Mouse (Mus musculus) retina, adult 2 months (tissue): ENCODE measurements around the gene Fanci.

Experiments used
- DNase-seq: peaks from one replicate; pipeline ENCODE4 v3.0.0-alpha.2; 2012; ENCODE audit warnings: low read depth, low spot score

Gene Fanci

GRCm38 (mm10) chr7:79391883-79392649 is at the start of gene Fanci:
Gene Fanci (plus strand): TSS chr7:79391929.
- peak; percentile 83 for DNase-seq

GRCm38 (mm10) chr7:79345902-79346301 is 45.8 kb upstream of the Fanci start:
- DNase-seq: no peak

DNA sequence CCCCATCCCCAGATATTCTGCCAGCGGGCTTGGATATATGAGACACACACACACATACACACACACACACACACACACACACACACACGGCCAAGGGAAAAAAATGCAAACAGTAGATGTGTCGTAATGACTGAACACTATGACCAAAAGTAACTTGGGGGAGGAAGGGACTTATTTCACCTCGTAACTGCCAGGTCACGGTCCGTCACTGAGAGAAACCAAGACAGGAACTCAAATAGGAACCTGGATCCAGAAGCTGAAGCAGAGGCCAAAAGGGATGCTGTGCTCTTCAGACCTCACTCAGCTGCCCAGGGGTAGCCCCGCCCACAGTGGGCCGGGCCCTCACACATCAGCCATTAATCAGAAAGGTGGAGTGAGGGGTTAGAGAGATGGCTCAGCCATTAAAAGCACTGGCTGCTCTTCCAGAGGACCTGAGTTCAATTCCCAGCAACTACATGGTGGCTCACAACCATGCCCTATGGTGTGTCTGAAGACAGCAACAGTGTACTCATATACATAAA is 45.1 kb upstream of the Fanci start:
- no peak for DNase-seq

- no peak for DNase-seq
Observed at GRCm38 (mm10) chr7:79347108-79347813, 44.5 kb upstream of the Fanci start.

GRCm38 (mm10) chr7:79348816-79349215 is 42.9 kb upstream of the Fanci start:
- no peak for DNase-seq

DNA sequence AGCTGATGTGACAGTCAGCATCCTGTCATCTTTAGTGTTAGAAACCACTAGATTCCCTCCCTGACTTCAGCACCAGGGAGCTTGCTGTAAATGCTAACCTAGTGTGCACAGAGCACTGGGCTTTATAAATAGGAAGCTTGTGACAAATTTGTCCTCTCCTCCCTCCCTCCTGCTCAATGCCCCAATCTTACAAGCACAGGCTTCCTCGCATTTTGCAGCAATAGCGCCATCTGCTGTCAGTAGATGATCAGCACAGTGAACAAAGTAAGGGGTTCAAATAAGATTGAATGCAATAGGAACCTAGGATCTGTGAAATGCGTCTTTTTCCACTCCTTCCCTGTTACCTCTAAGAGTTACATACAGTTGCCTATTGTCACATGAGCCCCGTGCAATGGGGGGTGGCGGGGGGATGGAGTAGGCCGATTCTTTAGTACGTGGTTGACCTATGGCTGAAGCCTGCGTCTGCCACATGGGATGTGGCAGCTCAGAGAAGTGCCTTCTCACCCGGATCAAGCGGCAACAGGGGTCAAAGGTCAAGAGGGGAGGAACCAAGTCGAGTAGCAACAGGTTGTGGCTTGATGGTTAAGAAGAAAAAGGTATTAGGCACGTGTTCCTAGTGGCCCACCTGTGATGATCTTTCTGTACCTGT is 41.9 kb upstream of the Fanci start:
- peak; percentile 53 for DNase-seq

- DNase-seq: no peak
Observed at GRCm38 (mm10) chr7:79358350-79359182, 33.2 kb upstream of the Fanci start.

- no peak for DNase-seq
Observed at GRCm38 (mm10) chr7:79359183-79359435, 32.6 kb upstream of the Fanci start.

DNA sequence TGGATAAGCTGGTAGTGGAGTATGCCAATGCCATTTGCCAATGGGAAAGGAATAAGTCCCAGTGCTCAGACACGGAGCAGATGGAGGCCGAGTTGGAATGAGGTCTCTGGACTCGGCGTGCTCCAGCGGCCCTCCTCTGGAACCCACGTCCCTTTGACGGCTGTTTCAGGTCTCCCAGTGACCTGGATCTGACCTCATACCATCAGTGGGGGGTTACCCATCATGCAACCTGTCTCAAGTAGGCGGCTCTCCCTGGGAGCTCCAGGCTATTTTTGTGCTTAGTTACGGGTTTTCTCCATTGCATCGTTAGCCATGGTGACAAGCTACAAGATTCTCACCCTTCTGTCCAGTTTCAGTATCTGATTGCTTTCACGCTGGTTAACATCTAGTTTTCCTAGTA is 31.7 kb upstream of the Fanci start:
- DNase-seq: no peak

GRCm38 (mm10) chr7:79362208-79362607 is 29.5 kb upstream of the Fanci start:
- no peak for DNase-seq

DNA sequence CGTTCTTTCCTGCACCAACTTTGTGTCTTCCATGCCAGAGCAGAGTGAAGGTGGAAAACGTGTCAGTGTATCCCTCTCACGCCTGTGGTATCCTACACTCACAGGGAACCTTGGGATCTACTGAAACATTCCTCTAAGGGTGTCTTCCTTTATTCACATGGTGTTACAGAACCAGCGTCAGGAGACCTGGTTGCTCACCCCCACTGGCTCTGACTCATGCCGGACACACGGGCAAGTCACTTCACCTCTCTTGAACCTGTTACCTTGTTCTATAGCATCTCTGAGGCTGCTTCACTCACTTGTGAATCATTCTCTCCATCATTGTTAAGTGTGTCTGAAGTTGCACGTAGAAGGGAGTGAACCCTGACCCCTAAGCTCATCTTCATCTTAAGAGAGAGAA is 28.9 kb upstream of the Fanci start:
- no peak for DNase-seq

GRCm38 (mm10) chr7:79363370-79364043 is 28.2 kb upstream of the Fanci start:
- no peak for DNase-seq

- DNase-seq: no peak
Observed at GRCm38 (mm10) chr7:79368664-79369063, 23.1 kb upstream of the Fanci start.

DNA sequence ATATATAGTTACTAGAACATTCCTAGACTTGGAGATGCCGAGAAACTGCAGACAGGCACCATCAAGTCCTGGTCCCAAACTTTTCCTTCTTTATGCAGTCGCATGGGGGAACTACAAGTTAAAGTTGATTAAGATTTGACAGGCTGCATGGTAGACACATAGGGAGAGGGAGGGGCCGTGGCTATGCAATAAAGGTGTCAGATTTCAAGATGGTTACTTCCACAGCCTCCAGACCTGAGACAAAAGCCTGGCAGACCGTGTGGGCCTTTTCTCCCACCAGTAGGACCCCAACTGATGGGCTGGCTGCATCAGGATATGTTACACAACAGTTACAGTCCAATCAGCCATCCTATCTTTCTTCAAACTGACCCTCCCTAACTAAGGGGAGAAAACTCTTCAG is 22.3 kb upstream of the Fanci start:
- no peak for DNase-seq

DNA sequence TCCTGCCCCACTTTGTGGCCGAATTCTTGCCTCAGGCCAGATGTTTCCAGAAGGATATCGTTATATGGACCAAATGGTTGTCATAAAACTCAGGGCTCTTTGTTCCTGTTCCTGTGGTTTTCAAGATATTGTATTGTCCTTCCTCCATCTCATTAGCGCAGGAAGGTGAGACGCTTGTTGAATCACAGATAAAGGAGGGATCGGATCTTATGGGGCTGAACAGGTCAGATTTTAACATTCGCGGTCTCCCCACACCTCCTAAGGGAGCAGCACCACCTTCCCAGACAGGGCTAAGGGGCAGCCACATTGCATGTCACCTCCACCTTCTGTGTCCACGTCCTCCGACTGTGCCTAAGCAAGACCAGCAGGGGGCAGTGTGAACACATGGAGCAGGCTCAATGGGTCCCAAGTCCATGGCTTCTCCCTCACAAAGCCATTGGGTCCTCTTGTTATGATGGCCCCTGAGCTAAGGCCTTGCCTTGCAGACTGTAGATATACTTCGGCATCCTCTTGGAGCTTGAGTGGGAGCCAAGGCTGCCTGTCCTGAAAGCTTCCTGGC is 20.3 kb upstream of the Fanci start:
- DNase-seq: peak; percentile 52

DNA sequence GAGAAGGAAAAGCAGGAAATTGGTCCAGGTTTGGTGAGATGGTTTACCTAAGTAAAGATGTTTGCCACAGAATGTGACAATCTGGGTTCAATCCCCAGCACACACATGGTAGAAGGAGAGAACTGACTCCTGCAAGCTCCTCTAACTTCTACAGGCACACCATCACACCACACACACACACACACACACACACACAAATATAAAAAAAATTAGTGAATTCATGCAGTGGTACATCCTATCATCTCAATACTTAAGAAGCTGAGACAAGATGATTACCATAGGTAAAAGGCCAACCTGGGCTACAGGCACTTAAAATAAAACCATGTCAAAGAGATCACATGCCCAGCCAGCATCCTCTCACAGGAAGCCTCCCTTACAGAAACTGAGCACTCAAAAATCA is 17.7 kb upstream of the Fanci start:
- no peak for DNase-seq

DNA sequence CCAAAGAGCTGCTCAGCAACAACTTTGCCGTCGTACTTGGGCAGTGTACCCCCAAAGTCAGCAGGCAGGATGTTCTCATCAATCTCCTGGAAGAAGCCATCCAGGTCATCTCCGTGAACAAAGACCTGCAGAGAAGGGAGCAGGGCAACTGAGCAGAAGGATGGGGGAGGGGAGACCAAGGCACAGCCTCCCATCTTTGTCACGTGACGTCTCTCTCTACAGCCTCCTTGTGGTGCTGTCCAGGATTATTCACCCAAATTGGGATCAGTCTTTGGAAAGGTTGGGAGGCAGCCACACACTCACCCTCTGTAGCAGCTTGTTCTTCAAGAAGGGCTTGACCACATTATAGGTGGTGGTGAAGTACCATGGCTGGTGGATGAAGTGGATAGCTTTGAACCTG is 16.1 kb upstream of the Fanci start:
- DNase-seq: no peak

- no peak for DNase-seq
Observed at GRCm38 (mm10) chr7:79376516-79377275, 15.0 kb upstream of the Fanci start.

DNA sequence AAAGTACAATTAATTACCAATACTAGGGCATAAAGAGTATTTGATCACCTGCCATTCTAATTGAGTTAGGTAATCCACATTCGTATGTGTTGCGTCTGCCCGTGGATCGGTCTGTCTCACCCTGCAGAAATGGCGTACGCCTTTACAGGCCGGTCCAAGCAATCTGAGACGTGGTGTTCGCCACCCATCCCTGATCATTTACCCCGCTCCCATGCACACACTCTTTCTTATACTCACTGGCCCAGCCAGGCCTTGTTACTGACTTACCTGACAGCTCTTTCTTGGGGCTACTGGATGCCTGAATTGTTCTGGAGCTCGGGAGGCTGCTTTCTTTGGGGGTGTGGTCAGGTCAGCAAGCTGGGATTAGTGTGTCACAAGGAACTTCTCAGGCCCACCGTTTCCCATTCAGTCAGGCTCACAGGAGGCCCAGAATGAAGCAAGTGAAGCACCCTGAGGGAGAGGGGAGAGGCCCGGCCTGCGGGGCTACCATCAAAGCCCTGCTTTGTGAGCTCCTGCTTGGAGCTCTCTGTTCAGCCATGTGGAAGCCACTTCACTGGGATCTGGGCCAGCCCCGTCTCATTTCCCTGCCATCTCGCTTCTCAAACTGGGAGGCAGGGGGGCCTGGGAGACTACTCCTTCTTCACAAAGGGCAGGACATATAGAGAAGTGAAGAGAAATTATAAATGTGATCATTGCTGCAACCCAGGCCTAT is 5.2 kb upstream of the Fanci start, which contains the start of gene Rlbp1:
Gene Rlbp1, minus strand, starts transcription at position 627 of the 712 bp plus-strand sequence.
- DNase-seq: no peak
